Mouse (Mus musculus): Measurements from ENCODE around the gene Parp3.

DNA sequence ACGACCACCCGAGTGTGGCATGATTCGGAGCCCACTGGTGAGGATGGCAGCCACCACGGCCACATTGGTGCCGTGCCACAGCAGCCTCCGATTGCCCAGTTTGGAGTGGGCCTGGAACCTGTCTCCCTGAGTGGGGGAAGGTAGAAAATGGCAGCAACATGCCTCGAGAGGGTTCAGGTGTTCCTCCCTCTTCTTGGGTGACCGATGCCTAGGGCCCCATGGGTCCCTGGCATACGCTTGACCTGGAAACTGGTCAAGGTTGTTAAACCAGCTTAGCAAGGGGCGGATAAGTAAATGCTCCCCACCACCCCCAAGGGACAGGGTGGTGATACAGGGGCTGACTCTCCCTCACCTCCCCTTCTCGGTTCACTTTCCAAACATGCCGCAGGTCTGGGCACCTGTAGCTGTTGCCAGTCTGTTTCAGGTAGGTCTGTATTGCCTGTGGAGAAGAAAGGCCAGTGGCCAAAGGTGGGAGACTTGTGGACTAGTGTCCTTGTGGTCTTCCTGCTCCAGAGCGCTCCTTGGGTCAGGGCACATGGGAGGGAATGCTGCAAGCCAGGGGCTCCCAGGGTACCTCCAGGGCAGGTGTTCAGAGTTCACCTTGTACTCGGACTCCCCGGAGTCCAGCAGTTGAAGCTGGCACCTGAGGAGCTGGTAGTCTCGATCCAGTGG is 3.5 kb downstream of the Parp3 start:
- TF ChIP-seq POLR2AphosphoS5 (IDR thresholded peaks at IDR 0.05; ENCODE audit: insufficient replicate concordance, low read depth, low read length) (no peak), CTCF (IDR thresholded peaks at IDR 0.05; ENCODE audit: low read depth, low read length) (no peak), GATA1 (IDR thresholded peaks at IDR 0.05; ENCODE audit: borderline replicate concordance, low read length) (no peak), TAL1 (conservative IDR thresholded peaks at IDR 0.05; ENCODE audit: low read depth, low read length) (no peak), GATA2 (IDR thresholded peaks at IDR 0.05; ENCODE audit: borderline replicate concordance, low read depth, low read length) (no peak)

All from G1E (cell line).